Mouse (Mus musculus): ENCODE measurements around the gene Cdhr2.

DNA sequence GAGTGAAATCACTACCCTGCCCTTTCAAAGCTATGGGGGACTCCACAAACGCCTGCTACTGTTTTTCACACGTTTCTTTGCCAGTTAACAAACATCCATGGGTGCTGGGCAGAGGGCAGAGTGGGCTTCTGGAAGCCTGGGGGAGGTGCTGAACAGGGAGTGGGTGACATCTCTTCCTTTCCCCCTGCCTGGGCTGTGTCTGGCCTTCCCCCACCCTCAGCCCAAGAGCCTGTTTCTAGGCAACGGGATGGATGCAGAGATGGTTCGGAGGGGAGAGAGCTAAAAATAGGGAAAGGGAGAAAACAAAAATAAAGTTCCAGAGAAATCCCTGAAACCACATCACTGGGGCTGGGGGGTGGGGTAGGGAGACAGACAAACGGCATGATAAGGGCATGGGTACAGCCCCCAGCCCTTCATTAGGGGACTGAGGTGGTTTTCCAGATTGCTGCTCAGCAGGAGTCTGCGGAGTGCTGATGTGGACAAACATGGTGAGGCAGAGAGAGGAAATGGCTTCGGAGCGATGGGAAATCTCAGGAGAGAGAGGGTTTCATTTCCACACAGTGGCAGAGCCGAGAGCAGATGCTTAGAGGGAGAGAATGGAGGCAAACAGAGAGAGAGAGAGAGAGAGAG lies 54.1 kb downstream of the Cdhr2 start:
- TF ChIP-seq CTCF (IDR thresholded peaks at IDR 0.05) (no peak), EP300 (IDR thresholded peaks at IDR 0.05) (no peak)

Measured in lung, postnatal 0 days (tissue).